Mouse (Mus musculus) frontal cortex, postnatal 36 days (tissue): ENCODE data around the gene Adora2a.
A peak's percentile ranks its signal among the peaks of the same experiment; 100 is the strongest.
"Not testable (repeated sequence)": the region's sequence is repeated elsewhere in the genome, so short reads cannot be mapped to it uniquely, and the experiment has no call there.

Experiments used
- DNase-seq, 2 experiments: peaks; one replicate each; pipeline ENCODE4 v3.0.0; 2022; ENCODE audit warnings: low spot score in 2 of 2

The Adora2a gene

DNA sequence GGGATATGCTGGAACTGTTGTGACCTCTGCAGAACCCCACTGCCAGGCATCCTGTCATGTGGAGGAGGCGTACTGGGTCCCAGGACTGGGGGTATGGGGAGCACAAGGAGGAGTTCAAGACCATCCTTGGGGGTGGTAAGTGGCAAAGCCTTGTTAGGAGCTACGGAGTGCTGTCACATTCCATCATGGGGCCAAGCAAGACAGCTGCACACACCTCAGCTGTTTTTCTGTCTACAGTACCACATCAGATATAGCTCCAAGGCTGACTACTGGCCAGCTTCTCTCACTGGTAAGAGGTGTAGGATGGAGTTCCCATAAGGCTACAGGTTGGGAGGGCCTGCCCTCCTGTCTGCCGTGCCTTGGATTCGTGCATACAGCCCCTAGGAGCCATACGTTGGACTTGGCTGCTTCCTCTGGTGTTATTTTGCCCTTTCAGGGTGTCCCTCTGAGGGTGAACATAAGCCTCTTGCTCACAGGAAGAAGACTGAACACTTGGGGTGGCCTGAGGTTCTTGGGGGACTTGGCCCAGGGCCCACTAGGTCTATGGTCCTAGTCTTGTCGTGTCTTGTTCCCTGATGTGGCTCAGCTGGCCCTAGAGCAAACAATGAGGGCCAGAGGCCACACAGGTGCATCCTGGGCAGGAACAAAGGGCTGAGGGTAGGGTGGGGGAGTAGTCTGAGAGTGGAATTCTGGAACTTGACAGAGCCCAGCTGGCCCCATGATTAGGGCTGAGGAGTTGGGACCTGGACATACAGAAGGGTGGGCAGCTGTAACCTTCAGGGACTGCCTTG lies 2.3 kb upstream of the Adora2a start:
- no peak for DNase-seq

- peak in 1 of 2 experiments; percentile 24 for DNase-seq
Measured at GRCm38 (mm10) chr10:75315756-75316155, 921 bp upstream of the Adora2a start.

- DNase-seq: no peak
Measured at GRCm38 (mm10) chr10:75316472-75316871, 205 bp upstream of the Adora2a start.

GRCm38 (mm10) chr10:75316908-75317761 lies 458 bp downstream of the Adora2a start:
- peak; percentile 21 to 22 for DNase-seq

DNA sequence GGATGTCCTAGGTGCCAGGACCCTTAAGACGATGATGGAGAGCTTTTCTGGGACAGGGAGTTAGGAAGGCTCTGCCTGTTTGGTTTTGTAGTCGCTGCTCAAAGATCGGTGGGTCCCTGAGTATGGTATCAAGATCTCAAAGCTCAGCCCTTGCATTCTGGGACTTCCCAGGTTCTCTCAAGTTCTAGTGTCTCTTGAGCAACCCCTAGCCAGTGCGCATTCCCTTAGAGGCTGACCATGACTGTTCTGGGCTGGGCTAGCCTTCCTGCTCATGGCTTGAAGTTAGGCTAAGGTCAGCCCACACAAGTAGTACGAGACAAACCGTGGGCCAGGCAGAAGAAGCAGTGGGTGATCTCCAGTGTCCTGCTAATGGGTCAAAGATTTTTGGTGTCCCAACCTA lies 1.5 kb downstream of the Adora2a start:
- DNase-seq: no peak

DNA sequence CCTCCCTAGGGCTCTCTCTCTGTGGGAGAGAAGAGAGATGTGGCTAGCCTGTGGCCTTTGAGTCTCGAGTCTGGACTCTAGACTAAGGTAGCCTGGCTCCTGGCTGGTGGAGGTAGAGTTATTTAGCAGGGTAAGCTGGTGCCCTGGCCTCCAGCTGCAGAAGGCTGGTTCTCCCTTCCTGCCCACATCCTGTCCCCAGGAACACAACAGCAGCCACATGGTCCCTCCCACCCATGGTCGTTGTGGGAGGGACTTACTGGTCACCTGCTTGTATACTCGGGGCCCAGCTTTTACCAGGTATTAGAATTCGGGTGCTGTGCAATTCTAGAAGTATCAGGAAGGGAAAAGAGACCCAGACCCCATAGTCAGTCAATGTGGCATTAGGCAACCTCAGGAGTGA lies 3.6 kb downstream of the Adora2a start:
- DNase-seq: no peak

DNA sequence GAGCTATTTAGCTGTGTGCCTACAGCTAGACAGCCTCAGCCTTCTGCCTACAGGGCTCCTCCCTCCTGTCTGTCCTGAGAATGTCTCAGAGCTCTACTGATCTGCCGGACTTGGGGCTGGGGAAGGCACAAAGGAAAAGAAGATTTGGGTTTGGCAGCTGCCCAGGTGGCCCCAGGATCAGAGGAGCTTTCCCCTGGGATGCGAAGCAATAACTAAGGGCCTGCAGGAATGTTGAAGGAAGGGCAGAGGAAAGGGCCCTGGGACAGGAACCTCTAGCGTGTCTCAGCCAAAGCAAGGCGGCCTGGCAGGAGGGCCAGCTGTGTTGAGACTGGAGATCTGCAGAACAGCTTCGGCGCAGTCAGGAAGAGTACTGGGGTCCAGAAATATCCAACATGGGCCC lies 6.3 kb downstream of the Adora2a start:
- DNase-seq: no peak

- no peak for DNase-seq
Measured at GRCm38 (mm10) chr10:75323986-75324385, 7.3 kb downstream of the Adora2a start.

DNA sequence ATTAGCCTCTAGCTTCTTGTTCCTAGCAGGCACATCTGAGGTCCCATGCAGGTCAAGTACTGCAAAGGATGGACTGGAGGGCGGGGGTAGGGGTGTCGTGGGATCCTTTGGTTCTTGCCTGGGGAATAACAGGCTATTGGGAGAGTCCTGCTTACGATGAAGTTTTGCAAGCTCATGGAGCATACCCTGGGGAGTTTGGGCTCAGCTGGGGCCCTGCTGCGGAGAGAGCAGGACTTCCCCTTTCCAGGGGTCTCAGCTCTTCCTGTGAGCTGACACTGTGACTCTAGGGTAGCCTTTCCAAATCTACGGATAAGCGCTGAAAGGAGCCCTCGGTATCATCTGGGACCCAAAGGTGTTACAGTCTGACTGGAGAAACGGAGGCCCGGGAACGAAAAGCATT lies 7.7 kb downstream of the Adora2a start:
- DNase-seq: no peak

DNA sequence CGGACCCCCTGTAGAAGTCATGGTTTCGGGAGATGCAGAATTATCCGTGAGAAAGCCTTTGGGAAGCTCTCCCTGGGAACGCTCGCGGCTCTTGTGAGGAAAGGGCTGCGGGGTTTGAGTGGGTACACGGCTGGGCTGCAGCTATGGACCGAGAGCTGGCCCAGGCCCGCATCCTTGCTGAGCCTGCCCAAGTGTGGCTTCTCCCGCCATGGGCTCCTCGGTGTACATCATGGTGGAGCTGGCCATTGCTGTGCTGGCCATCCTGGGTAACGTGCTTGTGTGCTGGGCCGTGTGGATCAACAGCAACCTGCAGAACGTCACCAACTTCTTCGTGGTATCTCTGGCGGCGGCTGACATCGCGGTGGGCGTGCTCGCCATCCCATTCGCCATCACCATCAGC lies 9.1 kb downstream of the Adora2a start:
- no peak for DNase-seq

DNA sequence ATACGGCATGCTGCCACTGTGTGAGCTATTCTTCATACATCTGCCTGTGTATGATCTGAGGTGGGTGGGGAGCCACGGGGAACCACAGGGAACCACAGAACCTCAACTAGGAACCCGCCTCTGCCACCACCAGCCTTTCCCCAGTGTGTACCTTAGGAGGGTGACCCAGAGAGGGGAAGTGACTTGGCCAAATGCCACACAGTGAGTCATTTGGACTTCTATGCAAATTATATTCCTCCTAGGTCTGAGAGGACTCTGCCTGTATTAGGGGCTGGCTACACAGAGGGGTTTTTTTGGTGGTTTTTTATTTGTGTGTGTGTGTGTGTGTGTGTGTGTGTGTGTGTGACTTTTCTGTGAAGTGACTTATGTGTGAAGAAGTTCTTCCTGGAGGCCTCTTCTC lies 9.9 kb downstream of the Adora2a start:
- no peak for DNase-seq

- DNase-seq: no peak
Measured at GRCm38 (mm10) chr10:75327081-75327480, 10.4 kb downstream of the Adora2a start.

DNA sequence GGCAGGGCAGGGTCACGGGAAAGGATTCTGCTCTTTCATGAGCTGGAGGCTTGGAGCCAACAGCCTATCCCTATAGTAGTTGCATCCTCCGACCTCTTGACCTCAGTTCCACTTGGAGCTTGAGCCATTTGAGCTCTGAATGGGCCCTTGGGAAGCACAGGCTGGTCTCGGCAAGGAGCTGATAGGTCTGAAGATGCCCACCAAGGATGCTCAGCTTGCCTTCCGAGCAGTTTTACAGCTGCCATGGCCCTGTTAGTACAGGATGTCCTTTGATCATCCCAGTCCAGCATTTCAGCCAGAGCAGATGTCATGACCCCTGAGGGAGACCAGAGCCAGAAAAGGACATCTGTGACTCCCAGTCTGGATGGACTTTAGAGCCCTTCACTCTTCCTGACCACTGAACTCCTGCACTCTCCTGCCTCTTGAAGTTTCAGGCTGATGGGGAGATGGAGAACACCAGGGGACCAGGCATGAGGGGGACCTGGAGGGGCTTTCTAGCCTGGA lies 11.6 kb downstream of the Adora2a start:
- no peak for DNase-seq

DNA sequence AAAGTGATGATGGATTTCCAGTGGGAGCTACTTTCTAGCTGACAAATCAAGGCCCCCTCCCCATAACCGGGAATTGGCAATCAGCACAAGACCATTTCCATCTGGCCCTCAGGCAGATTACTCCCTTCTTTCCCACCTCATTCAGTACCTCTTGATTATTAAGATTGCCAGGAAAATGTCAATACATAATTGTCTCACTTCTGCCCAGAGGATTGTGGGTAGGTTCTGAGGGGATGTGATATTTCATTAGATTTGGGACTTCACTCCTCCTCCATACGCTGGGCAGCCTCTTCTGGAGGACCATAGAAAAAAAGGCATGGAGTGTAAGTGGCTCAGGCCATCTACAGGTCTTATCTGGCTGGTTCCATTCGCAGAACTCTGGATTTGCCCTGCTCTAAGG lies 15.6 kb downstream of the Adora2a start:
- DNase-seq: no peak

DNA sequence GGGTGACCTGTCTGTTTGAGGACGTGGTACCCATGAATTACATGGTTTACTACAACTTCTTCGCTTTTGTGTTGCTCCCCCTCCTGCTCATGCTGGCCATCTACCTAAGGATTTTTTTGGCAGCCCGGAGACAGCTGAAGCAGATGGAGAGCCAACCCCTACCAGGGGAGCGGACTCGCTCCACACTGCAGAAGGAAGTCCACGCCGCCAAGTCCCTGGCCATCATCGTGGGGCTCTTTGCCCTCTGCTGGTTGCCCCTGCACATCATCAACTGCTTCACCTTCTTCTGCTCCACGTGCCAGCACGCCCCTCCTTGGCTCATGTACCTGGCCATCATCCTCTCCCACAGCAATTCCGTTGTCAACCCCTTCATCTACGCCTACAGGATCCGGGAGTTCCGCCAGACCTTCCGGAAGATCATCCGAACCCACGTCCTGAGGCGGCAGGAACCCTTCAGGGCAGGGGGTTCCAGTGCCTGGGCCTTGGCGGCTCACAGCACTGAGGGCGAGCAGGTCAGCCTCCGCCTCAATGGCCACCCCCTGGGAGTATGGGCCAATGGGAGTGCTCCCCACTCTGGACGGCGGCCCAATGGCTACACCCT lies 16.6 kb downstream of the Adora2a start:
- DNase-seq: no peak

GRCm38 (mm10) chr10:75334175-75334574 lies 17.5 kb downstream of the Adora2a start:
- DNase-seq: no peak

GRCm38 (mm10) chr10:75335075-75335474 lies 18.4 kb downstream of the Adora2a start:
- no peak for DNase-seq

- no peak for DNase-seq
Measured at GRCm38 (mm10) chr10:75337231-75337630, 20.6 kb downstream of the Adora2a start.

- DNase-seq: no peak
Measured at GRCm38 (mm10) chr10:75338852-75339251, 22.2 kb downstream of the Adora2a start.

GRCm38 (mm10) chr10:75339377-75339776 lies 22.7 kb downstream of the Adora2a start:
- no peak for DNase-seq

GRCm38 (mm10) chr10:75341936-75342335 lies 25.3 kb downstream of the Adora2a start:
- DNase-seq: no peak

DNA sequence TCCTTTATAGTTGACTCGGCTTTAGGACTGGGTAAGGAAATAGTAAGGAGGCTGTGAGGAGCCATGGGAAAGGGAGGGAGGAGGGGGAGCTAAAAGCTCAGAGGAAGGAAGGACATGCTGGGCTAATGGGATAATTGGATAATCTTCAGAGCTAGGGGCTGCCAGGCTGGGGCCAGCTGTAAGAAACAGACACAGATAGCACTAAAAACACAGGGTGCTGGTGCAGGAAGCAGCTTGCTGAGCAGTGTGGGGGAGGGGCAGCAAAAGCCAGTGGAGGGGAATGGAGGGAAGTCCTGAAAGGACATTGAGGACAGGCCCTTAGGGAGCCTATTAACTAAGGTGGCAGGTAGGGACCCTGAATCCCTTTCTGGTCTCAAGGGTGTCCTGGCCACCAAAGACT lies 27.9 kb downstream of the Adora2a start:
- DNase-seq: not testable (repeated sequence)
